ENCODE assay signal across 8 mouse cellular contexts in genomic region chr7:28373131-28373581, GRCm38 (mm10). TPM values are rescaled to one million over a fixed set of nuclear protein-coding genes. Genes with fewer than 3 reads are reported as not detected.
DNase-seq lines count a peak whose midpoint lies in the region; ATAC-seq lines count a peak whose summit lies in the region.

No protein-coding gene starts in this region.

- WGBS in lung, embryonic 15.5 days: 1% methylated on average over 9 of the region's 9 CpGs

- peak overlapping the region; percentile 86 for H3K4me3 ChIP-seq in lung, embryonic 15.5 days

- peak; percentile 3 for ATAC-seq in lung, embryonic 15.5 days (ENCODE audit: borderline replicate concordance, extremely low read depth, low FRiP score, low TSS enrichment)

- no peaks in the 10 kb centered on the region for H3K27me3 ChIP-seq in lung, embryonic 15.5 days

- peak; percentile 83 for DNase-seq in ES-CJ7 (ENCODE audit: low read depth, low spot score)
- DNase-seq in brain, adult 2 months (ENCODE audit: low read depth, low spot score): peak; percentile 93
- peak; percentile 94 for DNase-seq in fibroblast of lung, adult 2 months (ENCODE audit: low read depth)
- peak; percentile 83 for DNase-seq in heart, postnatal 36 days
- DNase-seq in layer of hippocampus, adult 8-10 months (ENCODE audit: low spot score in 2 of 2): peak; percentile 68 to 83
- peak; percentile 92 for DNase-seq in retina, postnatal 1 day
- DNase-seq in urinary bladder, postnatal 25 days (ENCODE audit: low spot score): peak; percentile 67

- peaks cover 20% of the 10 kb centered on the region for H3K36me3 ChIP-seq in lung, embryonic 15.5 days

- peaks cover 48% of the 10 kb centered on the region for H3K4me1 ChIP-seq in lung, embryonic 15.5 days

- H3K9ac ChIP-seq in lung, embryonic 15.5 days: peak overlapping the region; percentile 36; the same call in 1 of the 2 replicates

- intact Hi-C loops in heart, postnatal 36 days (cut with DNase I): loop anchor here (1.0 to 10.0 kb wide), 3 partner anchors 13 to 1038 kb away; partner anchors contain the start of gene Ltbp4

- no peaks in the 10 kb centered on the region for H3K9me3 ChIP-seq in lung, embryonic 15.5 days

- peak overlapping the region; percentile 60 for H3K4me2 ChIP-seq in lung, embryonic 15.5 days

- peak overlapping the region; percentile 96 for H3K27ac ChIP-seq in lung, embryonic 15.5 days

RNA-seq across cellular contexts. Expression of gene Plekhg2, which starts 0.8 kb away (rescaled TPM):
- 10 to 100 TPM; 15.1 to 15.8 TPM for total RNA-seq in heart, postnatal 36 days (2021)
- 1 to 10 TPM; 5.8 to 7.8 (median 6.5) TPM for total RNA-seq in layer of hippocampus, adult 8-10 months (2022)
- 59.4 and 67.9 TPM in 2 replicates for polyA plus RNA-seq in lung, embryonic 15.5 days (2015; fragmentation: Nextera tagmentation; extraction: Ambion mirVana)

RNA-seq across cellular contexts. Expression of gene Zfp36, which starts 6.9 kb away (rescaled TPM):
- total RNA-seq in heart, postnatal 36 days (2021): 10 to 100 TPM; 14.7 to 29.0 TPM
- total RNA-seq in layer of hippocampus, adult 8-10 months (2022): 1 to 10 TPM; 1.8 to 7.9 (median 5.0) TPM
- 16.4 and 17.9 TPM in 2 replicates for polyA plus RNA-seq in lung, embryonic 15.5 days (2015; fragmentation: Nextera tagmentation; extraction: Ambion mirVana)

RNA-seq across cellular contexts. Expression of gene Med29, which starts 19.4 kb away (rescaled TPM):
- total RNA-seq in heart, postnatal 36 days (2021): 10 to 100 TPM; 18.2 to 20.1 TPM
- 10 to 100 TPM; 16.0 to 20.2 (median 17.1) TPM for total RNA-seq in layer of hippocampus, adult 8-10 months (2022)
- 51.2 and 53.8 TPM in 2 replicates for polyA plus RNA-seq in lung, embryonic 15.5 days (2015; fragmentation: Nextera tagmentation; extraction: Ambion mirVana)

RNA-seq across cellular contexts. Expression of gene Paf1, which starts 19.6 kb away (rescaled TPM):
- total RNA-seq in heart, postnatal 36 days (2021): 10 to 100 TPM; 38.8 to 48.0 TPM
- total RNA-seq in layer of hippocampus, adult 8-10 months (2022): 10 to 100 TPM; 72.9 to 77.5 (median 75.4) TPM
- polyA plus RNA-seq in lung, embryonic 15.5 days (2015; fragmentation: Nextera tagmentation; extraction: Ambion mirVana): 80.7 and 88.2 TPM in 2 replicates

RNA-seq across cellular contexts. Expression of gene Rps16, which starts 22.7 kb away (rescaled TPM):
- total RNA-seq in heart, postnatal 36 days (2021): 100 to 1,000 TPM; 494 to 516 TPM
- total RNA-seq in layer of hippocampus, adult 8-10 months (2022): 100 to 1,000 TPM; 531 to 646 (median 582) TPM
- polyA plus RNA-seq in lung, embryonic 15.5 days (2015; fragmentation: Nextera tagmentation; extraction: Ambion mirVana): 979 and 1,114 TPM in 2 replicates

Comparison
In these comparisons a context has a peak if more than half of its experiments do, and no peak if none do; other contexts are left out.
1. Peak in every context shown above with its lines: DNase-seq, ATAC-seq, H3K4me3 ChIP-seq and H3K27ac ChIP-seq.